In genomic region chr13:83883821-83884220, GRCm38 (mm10) we compare ENCODE assay signal across 24 mouse cellular contexts.
DNase-seq lines count a peak whose midpoint lies in the region; ATAC-seq and TF ChIP-seq lines count a peak whose summit lies in the region.
"Had no signal": no experiment of that assay in that cellular context is flagged by ENCODE, and none has a peak within 500 bp of the region (broad histone marks: within the 10 kb centered on the region; RNA-seq: fewer than 3 reads in every experiment).

No protein-coding gene starts in this region.

- intact Hi-C loops in gastrocnemius, postnatal 14 days (cut with DNase I; ENCODE audit: low total_unique reads), result no loop called here

- DNase-seq in hindbrain, embryonic 11.5 days (ENCODE audit: low spot score), result no peak
- no peak for DNase-seq in hindbrain, postnatal 0 days (ENCODE audit: low spot score)
- DNase-seq in gastrocnemius, postnatal 14 days, result no peak
- no peak for DNase-seq in heart, adult 9 months (ENCODE audit: low spot score in 2 of 2)
- DNase-seq in gastrocnemius, postnatal 10 days, result no peak
- DNase-seq: adrenal gland, postnatal 36 days; cerebellum, adult 2 months; gastrocnemius, postnatal 25 days; heart, adult 2 months; heart, postnatal 4 days; kidney, postnatal 4 days; lung, adult 18-20 months; right cerebral cortex, postnatal 14 days; thymus, adult 2 months had no signal

- no peak overlapping the region for H3K4me2 ChIP-seq in hindbrain, embryonic 11.5 days (replicated peaks; ENCODE audit: low read depth, low read length)
- no peak overlapping the region for H3K4me2 ChIP-seq in hindbrain, postnatal 0 days (ENCODE audit: low read depth, low read length)
- no peak overlapping the region for H3K4me2 ChIP-seq in forebrain, embryonic 12.5 days
- no peak overlapping the region for H3K4me2 ChIP-seq in hindbrain, embryonic 13.5 days
- H3K4me2 ChIP-seq in midbrain, embryonic 15.5 days, result no peak overlapping the region
- H3K4me2 ChIP-seq: heart, embryonic 15.5 days; liver, embryonic 11.5 days; stomach, embryonic 15.5 days had no signal

- no peak for TF ChIP-seq CTCF in hindbrain, postnatal 0 days (IDR thresholded peaks at IDR 0.05; ENCODE audit: low read depth)

- H3K4me1 ChIP-seq in hindbrain, embryonic 11.5 days (replicated peaks; ENCODE audit: control insufficient read depth, insufficient read depth, low read length), result no peaks in the 10 kb centered on the region
- H3K4me1 ChIP-seq in hindbrain, postnatal 0 days (ENCODE audit: insufficient read depth, low read length), result 0 out of 2 replicates have a peak, but pooled peaks cover 3% of the 10 kb centered on the region
- peaks cover 40% of the 10 kb centered on the region for H3K4me1 ChIP-seq in forebrain, embryonic 12.5 days
- H3K4me1 ChIP-seq in hindbrain, embryonic 13.5 days (replicated peaks), result peaks cover 13% of the 10 kb centered on the region; the same call in 1 of the 2 replicates
- H3K4me1 ChIP-seq in midbrain, embryonic 15.5 days, result peaks cover 15% of the 10 kb centered on the region
- H3K4me1 ChIP-seq: heart, embryonic 15.5 days; limb, embryonic 10.5 days; stomach, embryonic 15.5 days had no signal

- H3K27ac ChIP-seq in hindbrain, embryonic 11.5 days (ENCODE audit: low read depth, low read length), result peak overlapping the region; percentile 79
- no peak overlapping the region for H3K27ac ChIP-seq in hindbrain, postnatal 0 days
- peak overlapping the region; percentile 90 for H3K27ac ChIP-seq in forebrain, embryonic 12.5 days
- peak overlapping the region; percentile 63 for H3K27ac ChIP-seq in hindbrain, embryonic 13.5 days
- peak overlapping the region; percentile 74 for H3K27ac ChIP-seq in midbrain, embryonic 15.5 days
- H3K27ac ChIP-seq: heart, adult 2 months; heart, embryonic 15.5 days; limb, embryonic 10.5 days; stomach, embryonic 15.5 days had no signal

- H3K27me3 ChIP-seq in hindbrain, embryonic 11.5 days (ENCODE audit: control insufficient read depth, insufficient read depth, low read length), result no peaks in the 10 kb centered on the region
- H3K27me3 ChIP-seq in hindbrain, postnatal 0 days (ENCODE audit: insufficient read depth, low read length), result no peaks in the 10 kb centered on the region
- no peaks in the 10 kb centered on the region for H3K27me3 ChIP-seq in forebrain, embryonic 12.5 days
- H3K27me3 ChIP-seq in hindbrain, embryonic 13.5 days, result no peaks in the 10 kb centered on the region
- H3K27me3 ChIP-seq in midbrain, embryonic 15.5 days (replicated peaks), result no peaks in the 10 kb centered on the region
- H3K27me3 ChIP-seq: heart, embryonic 15.5 days; stomach, embryonic 15.5 days had no signal

- H3K9ac ChIP-seq in hindbrain, embryonic 11.5 days (ENCODE audit: low read depth, low read length), result no peak overlapping the region
- no peak overlapping the region for H3K9ac ChIP-seq in hindbrain, postnatal 0 days (replicated peaks; ENCODE audit: low read length)
- no peak overlapping the region for H3K9ac ChIP-seq in forebrain, embryonic 12.5 days
- H3K9ac ChIP-seq in hindbrain, embryonic 13.5 days, result no peak overlapping the region
- H3K9ac ChIP-seq in midbrain, embryonic 15.5 days, result no peak overlapping the region
- H3K9ac ChIP-seq: heart, embryonic 15.5 days; stomach, embryonic 15.5 days had no signal

- no peaks in the 10 kb centered on the region for H3K36me3 ChIP-seq in hindbrain, embryonic 11.5 days (ENCODE audit: control insufficient read depth, insufficient read depth, low read length)
- H3K36me3 ChIP-seq in hindbrain, postnatal 0 days (ENCODE audit: insufficient read depth, low read length), result no peaks in the 10 kb centered on the region
- no peaks in the 10 kb centered on the region for H3K36me3 ChIP-seq in forebrain, embryonic 12.5 days (replicated peaks)
- no peaks in the 10 kb centered on the region for H3K36me3 ChIP-seq in hindbrain, embryonic 13.5 days
- no peaks in the 10 kb centered on the region for H3K36me3 ChIP-seq in midbrain, embryonic 15.5 days (replicated peaks)
- H3K36me3 ChIP-seq: heart, embryonic 15.5 days; limb, embryonic 10.5 days; stomach, embryonic 15.5 days had no signal

- H3K9me3 ChIP-seq in hindbrain, embryonic 11.5 days (ENCODE audit: control insufficient read depth, low read length), result no peaks in the 10 kb centered on the region
- no peaks in the 10 kb centered on the region for H3K9me3 ChIP-seq in hindbrain, postnatal 0 days (ENCODE audit: low read length)
- H3K9me3 ChIP-seq in forebrain, embryonic 12.5 days, result no peaks in the 10 kb centered on the region
- no peaks in the 10 kb centered on the region for H3K9me3 ChIP-seq in hindbrain, embryonic 13.5 days
- no peaks in the 10 kb centered on the region for H3K9me3 ChIP-seq in midbrain, embryonic 15.5 days
- H3K9me3 ChIP-seq: heart, embryonic 15.5 days; limb, embryonic 10.5 days; stomach, embryonic 15.5 days had no signal

- 82% methylated on average over 4 of the region's 4 CpGs for WGBS in hindbrain, embryonic 11.5 days
- 63% methylated on average over 4 of the region's 4 CpGs for WGBS in hindbrain, postnatal 0 days
- 36% methylated on average over 4 of the region's 4 CpGs for WGBS in forebrain, embryonic 12.5 days
- 63% methylated on average over 4 of the region's 4 CpGs for WGBS in hindbrain, embryonic 13.5 days
- 62% methylated on average over 4 of the region's 4 CpGs for WGBS in midbrain, embryonic 15.5 days

- H3K4me3 ChIP-seq in hindbrain, embryonic 11.5 days (ENCODE audit: low read depth, low read length), result no peak overlapping the region
- no peak overlapping the region for H3K4me3 ChIP-seq in hindbrain, postnatal 0 days (ENCODE audit: low read length)
- no peak overlapping the region for H3K4me3 ChIP-seq in forebrain, embryonic 12.5 days (replicated peaks)
- no peak overlapping the region for H3K4me3 ChIP-seq in hindbrain, embryonic 13.5 days
- H3K4me3 ChIP-seq in midbrain, embryonic 15.5 days, result no peak overlapping the region
- H3K4me3 ChIP-seq: heart, adult 2 months; heart, embryonic 15.5 days; limb, embryonic 10.5 days; stomach, embryonic 15.5 days had no signal

- ATAC-seq in hindbrain, embryonic 11.5 days (ENCODE audit: low FRiP score), result no peak
- ATAC-seq in hindbrain, postnatal 0 days, result no peak
- ATAC-seq in forebrain, embryonic 12.5 days (ENCODE audit: low FRiP score), result no peak
- no peak for ATAC-seq in hindbrain, embryonic 13.5 days (ENCODE audit: low FRiP score)
- no peak for ATAC-seq in midbrain, embryonic 15.5 days (replicated peaks)
- ATAC-seq: CD4-positive, CD25-positive, alpha-beta regulatory T cell, adult 4 months; intestine, embryonic 16.5 days; Patski had no signal
